Mouse (Mus musculus): ENCODE results near the gene Cpsf4. TPM values are rescaled to one million over a fixed set of nuclear protein-coding genes. Genes with fewer than 3 reads are reported as not detected.

Cpsf4 gene
- polyA plus RNA-seq, 1 experiment from 2014 or later = 14.1 TPM

DNA sequence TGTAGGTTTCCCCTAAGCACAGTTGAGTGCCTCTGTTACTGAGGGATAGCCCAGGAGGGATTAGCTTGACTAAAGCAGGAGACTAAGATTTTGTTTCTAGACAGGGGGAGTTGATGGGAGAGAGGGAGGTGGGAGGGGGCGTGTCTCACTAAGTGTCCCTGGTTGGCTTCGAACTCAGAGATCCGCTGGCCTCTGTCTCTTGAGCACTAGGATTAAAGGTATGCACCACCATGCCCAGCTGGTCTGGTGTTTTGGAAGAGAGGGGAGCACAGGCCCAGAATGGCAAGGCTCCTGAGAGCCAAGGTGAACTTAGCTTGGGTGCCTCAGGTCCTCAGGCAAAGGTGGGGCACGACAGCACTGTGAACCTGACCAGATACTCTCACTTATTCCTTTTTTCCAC is 44.3 kb downstream of the Cpsf4 start:
- H3K9ac ChIP-seq (ENCODE audit: low read length) = no peak overlapping the region
- no peak for ATAC-seq (ENCODE audit: insufficient number of reproducible peaks, insufficient read depth, low FRiP score, low read depth)
- no peaks in the 10 kb centered on the region for H3K9me3 ChIP-seq (ENCODE audit: control insufficient read depth, low read length)
- H3K4me3 ChIP-seq (ENCODE audit: control insufficient read depth in 1 of 2, insufficient read depth in 1 of 2, low read depth in 1 of 2, low read length in 2 of 2) = no peak overlapping the region
- 89% methylated on average over 4 of the region's 4 CpGs for WGBS
- no peak overlapping the region for H3K27ac ChIP-seq (replicated peaks in 1 of 2; ENCODE audit: control insufficient read depth in 1 of 2, insufficient read depth in 1 of 2, low read depth in 2 of 2, low read length in 2 of 2)
- no peak overlapping the region for H3K4me2 ChIP-seq (ENCODE audit: low read length)
- peaks cover 80% of the 10 kb centered on the region for H3K36me3 ChIP-seq (ENCODE audit: control insufficient read depth, insufficient read depth, low read length)
- no peaks in the 10 kb centered on the region for H3K27me3 ChIP-seq (ENCODE audit: control insufficient read depth, insufficient read depth, low read length)
- H3K4me1 ChIP-seq (ENCODE audit: control insufficient read depth in 2 of 2, insufficient read depth in 2 of 2, low read length in 2 of 2) = no peaks in the 10 kb centered on the region

DNA sequence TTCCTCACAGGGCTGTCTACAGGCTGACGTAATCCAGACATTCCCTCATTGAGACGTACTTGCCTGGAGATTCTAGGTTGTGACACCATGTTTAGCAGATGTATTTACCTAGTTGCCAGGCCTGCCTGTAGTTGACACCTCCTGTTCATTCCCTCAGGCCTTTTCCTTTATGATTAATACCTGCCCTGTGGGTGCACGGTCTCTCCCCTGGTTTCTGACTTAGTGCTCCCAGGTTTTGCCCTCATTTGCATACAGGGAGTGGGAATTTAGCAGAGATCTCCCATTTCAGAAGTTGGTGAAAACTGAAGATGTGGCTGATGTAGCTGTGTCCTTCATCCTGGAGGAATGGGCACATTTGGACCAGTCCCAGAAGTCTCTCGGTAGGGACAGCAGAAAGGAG is 45.2 kb downstream of the Cpsf4 start:
- no peak overlapping the region for H3K9ac ChIP-seq (ENCODE audit: low read length)
- no peak overlapping the region for H3K27ac ChIP-seq (replicated peaks in 1 of 2; ENCODE audit: control insufficient read depth in 1 of 2, insufficient read depth in 1 of 2, low read depth in 2 of 2, low read length in 2 of 2)
- ATAC-seq (ENCODE audit: insufficient number of reproducible peaks, insufficient read depth, low FRiP score, low read depth) = no peak
- no peaks in the 10 kb centered on the region for H3K4me1 ChIP-seq (ENCODE audit: control insufficient read depth in 2 of 2, insufficient read depth in 2 of 2, low read length in 2 of 2)
- 88% methylated on average over 4 of the region's 4 CpGs for WGBS
- H3K4me2 ChIP-seq (ENCODE audit: low read length) = no peak overlapping the region
- H3K9me3 ChIP-seq (ENCODE audit: control insufficient read depth, low read length) = no peaks in the 10 kb centered on the region
- no peaks in the 10 kb centered on the region for H3K27me3 ChIP-seq (ENCODE audit: control insufficient read depth, insufficient read depth, low read length)
- H3K4me3 ChIP-seq (ENCODE audit: control insufficient read depth in 1 of 2, insufficient read depth in 1 of 2, low read depth in 1 of 2, low read length in 2 of 2) = no peak overlapping the region
- H3K36me3 ChIP-seq (ENCODE audit: control insufficient read depth, insufficient read depth, low read length) = peaks cover 79% of the 10 kb centered on the region

DNA sequence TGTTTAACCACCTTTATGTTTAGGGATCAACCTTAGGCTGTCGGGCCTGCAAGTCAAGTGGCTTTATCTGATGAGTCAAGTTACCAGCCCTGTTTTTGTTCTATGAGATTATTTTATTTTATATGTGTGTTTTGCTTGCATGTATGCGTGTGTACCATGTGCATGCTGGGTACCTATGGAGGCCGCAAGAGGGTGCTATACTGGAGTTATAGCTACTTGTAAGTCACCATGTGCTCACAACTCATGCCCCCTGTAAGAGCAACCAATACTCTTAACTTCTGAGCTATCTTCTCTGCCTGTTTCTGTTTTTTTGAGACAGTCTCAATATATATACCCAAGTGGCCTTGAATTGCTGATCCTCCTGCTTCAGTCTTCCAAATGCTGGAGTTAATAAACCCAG is 46.5 kb downstream of the Cpsf4 start:
- Histone ChIP-seq H3K9me3 (ENCODE audit: control insufficient read depth, low read length) (no peaks in the 10 kb centered on the region), H3K36me3 (ENCODE audit: control insufficient read depth, insufficient read depth, low read length) (peaks cover 79% of the 10 kb centered on the region), H3K4me3 (ENCODE audit: control insufficient read depth in 1 of 2, insufficient read depth in 1 of 2, low read depth in 1 of 2, low read length in 2 of 2) (no peak overlapping the region), H3K4me1 (ENCODE audit: control insufficient read depth in 2 of 2, insufficient read depth in 2 of 2, low read length in 2 of 2) (no peaks in the 10 kb centered on the region), H3K27ac (replicated peaks in 1 of 2; ENCODE audit: control insufficient read depth in 1 of 2, insufficient read depth in 1 of 2, low read depth in 2 of 2, low read length in 2 of 2) (no peak overlapping the region), H3K4me2 (ENCODE audit: low read length) (no peak overlapping the region), H3K27me3 (ENCODE audit: control insufficient read depth, insufficient read depth, low read length) (no peaks in the 10 kb centered on the region), H3K9ac (ENCODE audit: low read length) (no peak overlapping the region)
- WGBS = 95% methylated on average over 3 of the region's 3 CpGs
- ATAC-seq (ENCODE audit: insufficient number of reproducible peaks, insufficient read depth, low FRiP score, low read depth) = no peak

DNA sequence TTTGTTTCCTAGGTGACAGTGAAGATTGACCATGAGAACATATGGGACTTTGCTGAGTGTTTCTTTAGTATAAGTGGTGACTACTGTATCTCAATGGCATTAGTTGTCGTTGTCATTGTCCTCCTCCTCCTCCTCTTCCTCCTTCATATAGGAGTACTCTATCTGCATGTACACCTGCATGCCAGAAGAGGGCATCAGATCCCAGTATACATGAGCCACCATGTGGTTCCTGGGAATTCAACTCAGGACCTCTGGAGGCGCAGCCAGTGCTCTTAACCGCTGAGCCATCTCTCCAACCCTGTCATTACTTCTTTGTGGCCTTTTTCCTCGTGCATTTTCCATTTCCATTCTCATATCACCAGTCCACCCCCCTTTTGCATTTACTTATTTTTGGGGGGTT is 47.7 kb downstream of the Cpsf4 start:
- H3K27me3 ChIP-seq (ENCODE audit: control insufficient read depth, insufficient read depth, low read length) = no peaks in the 10 kb centered on the region
- no peak overlapping the region for H3K9ac ChIP-seq (ENCODE audit: low read length)
- no peak overlapping the region for H3K27ac ChIP-seq (replicated peaks in 1 of 2; ENCODE audit: control insufficient read depth in 1 of 2, insufficient read depth in 1 of 2, low read depth in 2 of 2, low read length in 2 of 2)
- H3K4me1 ChIP-seq (ENCODE audit: control insufficient read depth in 2 of 2, insufficient read depth in 2 of 2, low read length in 2 of 2) = no peaks in the 10 kb centered on the region
- no peak for ATAC-seq (ENCODE audit: insufficient number of reproducible peaks, insufficient read depth, low FRiP score, low read depth)
- peaks cover 85% of the 10 kb centered on the region for H3K36me3 ChIP-seq (ENCODE audit: control insufficient read depth, insufficient read depth, low read length)
- no peaks in the 10 kb centered on the region for H3K9me3 ChIP-seq (ENCODE audit: control insufficient read depth, low read length)
- 66% methylated on average over 4 of the region's 4 CpGs for WGBS
- H3K4me2 ChIP-seq (ENCODE audit: low read length) = no peak overlapping the region
- H3K4me3 ChIP-seq (ENCODE audit: control insufficient read depth in 1 of 2, insufficient read depth in 1 of 2, low read depth in 1 of 2, low read length in 2 of 2) = no peak overlapping the region

DNA sequence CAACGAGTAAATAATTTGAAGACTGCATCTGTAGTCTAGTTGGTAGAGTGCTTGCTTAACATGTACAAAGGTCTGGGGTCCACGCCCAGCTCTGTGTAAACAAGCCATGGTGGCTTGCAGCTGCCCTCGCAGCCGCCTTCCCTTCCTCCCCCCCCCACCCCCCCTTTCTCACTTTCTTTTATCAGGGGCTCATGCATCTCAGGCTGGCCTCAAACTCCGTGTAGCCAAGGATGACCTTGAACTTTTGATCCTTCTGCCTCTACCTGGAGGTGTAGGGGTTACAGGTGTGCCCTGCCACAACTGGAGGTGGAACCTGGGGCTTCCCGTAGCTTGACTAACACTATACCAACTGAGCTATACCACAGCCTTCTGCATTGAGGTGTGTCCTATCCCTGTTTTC is 50.7 kb downstream of the Cpsf4 start:
- Histone ChIP-seq H3K36me3 (ENCODE audit: control insufficient read depth, insufficient read depth, low read length) (peaks cover 83% of the 10 kb centered on the region), H3K4me2 (ENCODE audit: low read length) (no peak overlapping the region), H3K27me3 (ENCODE audit: control insufficient read depth, insufficient read depth, low read length) (no peaks in the 10 kb centered on the region), H3K9ac (ENCODE audit: low read length) (no peak overlapping the region), H3K4me1 (ENCODE audit: control insufficient read depth in 2 of 2, insufficient read depth in 2 of 2, low read length in 2 of 2) (no peaks in the 10 kb centered on the region), H3K9me3 (ENCODE audit: control insufficient read depth, low read length) (no peaks in the 10 kb centered on the region), H3K4me3 (ENCODE audit: control insufficient read depth in 1 of 2, insufficient read depth in 1 of 2, low read depth in 1 of 2, low read length in 2 of 2) (no peak overlapping the region), H3K27ac (replicated peaks in 1 of 2; ENCODE audit: control insufficient read depth in 1 of 2, insufficient read depth in 1 of 2, low read depth in 2 of 2, low read length in 2 of 2) (no peak overlapping the region)
- WGBS = 85% methylated on average over 6 of the region's 6 CpGs
- ATAC-seq (ENCODE audit: insufficient number of reproducible peaks, insufficient read depth, low FRiP score, low read depth) = no peak

DNA sequence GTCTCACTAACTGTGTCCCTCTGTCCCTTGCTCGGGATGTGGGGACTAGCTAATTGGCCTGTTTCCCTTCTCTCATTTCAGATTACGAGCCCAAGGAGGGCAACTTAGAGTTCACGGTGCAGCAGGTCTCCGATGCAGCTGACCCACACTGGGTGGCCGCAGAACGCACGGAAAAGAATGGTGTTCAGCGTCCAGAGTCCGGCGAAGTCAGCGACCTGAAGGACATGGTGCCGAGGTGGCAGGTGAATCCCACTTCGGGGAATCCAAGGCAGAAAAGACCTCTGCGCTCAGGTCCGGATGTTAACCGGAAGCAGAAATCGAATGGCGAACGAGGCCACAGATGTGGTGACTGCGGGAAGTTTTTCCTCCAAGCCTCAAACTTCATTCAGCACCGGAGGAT is 51.2 kb downstream of the Cpsf4 start:
- Histone ChIP-seq H3K9ac (ENCODE audit: low read length) (no peak overlapping the region), H3K9me3 (ENCODE audit: control insufficient read depth, low read length) (no peaks in the 10 kb centered on the region), H3K27me3 (ENCODE audit: control insufficient read depth, insufficient read depth, low read length) (no peaks in the 10 kb centered on the region), H3K4me2 (ENCODE audit: low read length) (no peak overlapping the region), H3K4me1 (ENCODE audit: control insufficient read depth in 2 of 2, insufficient read depth in 2 of 2, low read length in 2 of 2) (no peaks in the 10 kb centered on the region), H3K27ac (replicated peaks in 1 of 2; ENCODE audit: control insufficient read depth in 1 of 2, insufficient read depth in 1 of 2, low read depth in 2 of 2, low read length in 2 of 2) (no peak overlapping the region), H3K36me3 (ENCODE audit: control insufficient read depth, insufficient read depth, low read length) (peaks cover 78% of the 10 kb centered on the region), H3K4me3 (ENCODE audit: control insufficient read depth in 1 of 2, insufficient read depth in 1 of 2, low read depth in 1 of 2, low read length in 2 of 2) (no peak overlapping the region)
- no peak for ATAC-seq (ENCODE audit: insufficient number of reproducible peaks, insufficient read depth, low FRiP score, low read depth)
- 91% methylated on average over 21 of the region's 21 CpGs for WGBS

DNA sequence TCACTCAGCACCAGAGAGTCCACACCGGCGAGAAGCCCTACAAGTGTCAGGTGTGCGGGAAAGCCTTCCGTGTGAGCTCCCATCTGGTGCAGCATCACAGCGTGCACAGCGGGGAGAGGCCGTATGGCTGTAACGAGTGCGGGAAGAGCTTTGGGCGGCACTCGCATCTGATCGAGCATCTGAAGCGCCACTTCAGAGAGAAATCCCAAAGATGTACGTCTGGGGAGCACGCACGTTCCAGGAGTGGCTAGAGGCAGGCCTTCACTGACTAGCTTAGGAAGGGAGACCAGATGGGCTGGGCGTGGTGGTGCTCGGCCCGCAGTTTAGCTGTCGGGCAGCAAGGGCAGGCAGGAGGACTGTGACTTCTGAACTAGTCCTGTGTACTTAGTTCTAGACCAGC is 51.7 kb downstream of the Cpsf4 start:
- Histone ChIP-seq H3K27ac (replicated peaks in 1 of 2; ENCODE audit: control insufficient read depth in 1 of 2, insufficient read depth in 1 of 2, low read depth in 2 of 2, low read length in 2 of 2) (no peak overlapping the region), H3K4me1 (ENCODE audit: control insufficient read depth in 2 of 2, insufficient read depth in 2 of 2, low read length in 2 of 2) (no peaks in the 10 kb centered on the region), H3K36me3 (ENCODE audit: control insufficient read depth, insufficient read depth, low read length) (peaks cover 74% of the 10 kb centered on the region), H3K4me2 (ENCODE audit: low read length) (no peak overlapping the region), H3K9me3 (ENCODE audit: control insufficient read depth, low read length) (no peaks in the 10 kb centered on the region), H3K27me3 (ENCODE audit: control insufficient read depth, insufficient read depth, low read length) (no peaks in the 10 kb centered on the region), H3K9ac (ENCODE audit: low read length) (no peak overlapping the region), H3K4me3 (ENCODE audit: control insufficient read depth in 1 of 2, insufficient read depth in 1 of 2, low read depth in 1 of 2, low read length in 2 of 2) (no peak overlapping the region)
- no peak for ATAC-seq (ENCODE audit: insufficient number of reproducible peaks, insufficient read depth, low FRiP score, low read depth)
- 89% methylated on average over 20 of the region's 20 CpGs for WGBS

DNA sequence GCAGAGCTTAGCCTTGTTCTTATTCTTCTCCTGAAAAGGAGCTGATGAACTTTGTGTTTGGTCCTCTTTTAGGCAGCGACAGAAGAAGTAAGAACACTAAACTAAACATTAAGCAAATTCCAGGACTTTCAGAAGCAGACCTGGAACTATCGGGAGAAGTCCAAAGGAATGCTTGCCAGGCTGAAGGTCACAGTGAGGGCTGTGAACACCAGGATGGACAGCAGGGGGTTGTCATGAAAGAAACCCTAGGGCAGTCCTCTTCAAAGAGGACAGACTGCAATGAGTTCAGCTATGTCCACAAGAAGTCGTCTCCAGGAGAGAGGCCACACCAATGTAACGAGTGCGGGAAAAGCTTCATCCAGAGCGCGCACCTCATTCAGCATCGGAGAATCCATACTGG is 53.0 kb downstream of the Cpsf4 start:
- H3K9ac ChIP-seq (ENCODE audit: low read length) = no peak overlapping the region
- WGBS = 91% methylated on average over 8 of the region's 8 CpGs
- H3K9me3 ChIP-seq (ENCODE audit: control insufficient read depth, low read length) = no peaks in the 10 kb centered on the region
- ATAC-seq (ENCODE audit: insufficient number of reproducible peaks, insufficient read depth, low FRiP score, low read depth) = no peak
- H3K27me3 ChIP-seq (ENCODE audit: control insufficient read depth, insufficient read depth, low read length) = no peaks in the 10 kb centered on the region
- no peak overlapping the region for H3K4me3 ChIP-seq (ENCODE audit: control insufficient read depth in 1 of 2, insufficient read depth in 1 of 2, low read depth in 1 of 2, low read length in 2 of 2)
- no peak overlapping the region for H3K27ac ChIP-seq (replicated peaks in 1 of 2; ENCODE audit: control insufficient read depth in 1 of 2, insufficient read depth in 1 of 2, low read depth in 2 of 2, low read length in 2 of 2)
- no peak overlapping the region for H3K4me2 ChIP-seq (ENCODE audit: low read length)
- H3K36me3 ChIP-seq (ENCODE audit: control insufficient read depth, insufficient read depth, low read length) = peaks cover 60% of the 10 kb centered on the region
- H3K4me1 ChIP-seq (ENCODE audit: control insufficient read depth in 2 of 2, insufficient read depth in 2 of 2, low read length in 2 of 2) = no peaks in the 10 kb centered on the region
